Mouse (Mus musculus) stomach, embryonic 16.5 days (tissue): ENCODE measurements around the gene Uba7. TPM values are rescaled to one million over a fixed set of nuclear protein-coding genes. Genes with fewer than 3 reads are reported as not detected.

Source experiments
- ATAC-seq: fragments of 200-750 bp; cut with Nextera tagmentation; 2 replicates; pipeline ENCODE4 v1.8.0; 2017; ENCODE audit warnings: moderate number of reproducible peaks, moderate TSS enrichment; ENCODE audit not compliant: insufficient read depth, low FRiP score
- H3K27ac ChIP-seq: fragments of 300-500 bp; sonication (generic); 2 replicates; pipeline ENCODE4 v1.5.1; 2014; ENCODE audit warnings: low read length
- H3K27me3 ChIP-seq: fragments of 300-500 bp; sonication (generic); 2 replicates; pipeline ENCODE4 v1.6.1; 2014; ENCODE audit warnings: low read length, control low read depth, mixed read lengths; ENCODE audit not compliant: control insufficient read depth, insufficient read depth
- H3K36me3 ChIP-seq: fragments of 300-500 bp; sonication (generic); 2 replicates; pipeline ENCODE4 v1.6.1; 2014; ENCODE audit warnings: low read length; ENCODE audit not compliant: control insufficient read depth, insufficient read depth
- H3K4me1 ChIP-seq: fragments of 300-500 bp; sonication (generic); 2 replicates; pipeline ENCODE4 v1.6.1; 2014; ENCODE audit warnings: low read length, control low read depth, mixed read lengths; ENCODE audit not compliant: control insufficient read depth, insufficient read depth
- H3K4me2 ChIP-seq: fragments of 300-500 bp; sonication (generic); 2 replicates; pipeline ENCODE4 v1.6.1; 2014; ENCODE audit warnings: low read depth, low read length, mixed read lengths
- H3K4me3 ChIP-seq: fragments of 300-500 bp; sonication (generic); replicated peaks from 2 replicates; pipeline ENCODE4 v1.5.1; 2014; ENCODE audit warnings: mild to moderate bottlenecking, low read length
- H3K9ac ChIP-seq: fragments of 300-500 bp; sonication (generic); 2 replicates; pipeline ENCODE4 v1.6.1; 2014; ENCODE audit warnings: low read length
- H3K9me3 ChIP-seq: fragments of 300-500 bp; sonication (generic); replicated peaks from 2 replicates; pipeline ENCODE4 v1.6.1; 2016; ENCODE audit warnings: low read length, control low read depth; ENCODE audit not compliant: control insufficient read depth
- WGBS: fragments of 180-500 bp; shearing (Covaris S2); extraction: QIAGEN DNeasy Blood & Tissue Kit; methylation state at CpG from one replicate; pipeline ENCODE4 v1.1.7; 2014; 5-methylcytosine and 5-hydroxymethylcytosine counted together
- polyA plus RNA-seq: library from polyadenylated mRNA; unstranded; fragments of >200 nt; fragmentation: Nextera tagmentation; extraction: Ambion mirVana; gene quantifications from 2 replicates; pipeline ENCODE4 v1.2.1, GENCODE M21; 2015

The Uba7 gene
- polyA plus RNA-seq, 1 experiment from 2014 or later, result 40.0 TPM

DNA sequence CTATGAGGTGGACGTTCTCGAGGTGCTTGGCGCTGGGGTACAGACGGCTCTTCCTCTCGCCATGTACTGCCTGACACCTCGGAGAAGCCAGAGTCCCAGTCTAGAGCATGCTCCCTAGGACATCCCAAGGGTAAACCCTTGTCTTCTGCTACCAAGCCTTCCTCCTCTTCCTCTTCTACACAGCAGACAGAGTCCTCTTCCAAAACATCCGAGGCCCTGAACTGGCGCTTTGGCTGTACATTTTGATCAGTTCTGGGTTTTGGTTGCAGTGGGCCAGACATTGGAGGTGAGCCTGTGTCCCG, 9.4 kb downstream of the Uba7 start:
- Histone ChIP-seq H3K4me3 (peak overlapping the region; percentile 65), H3K4me1 (peaks cover 45% of the 10 kb centered on the region), H3K9me3 (no peaks in the 10 kb centered on the region), H3K4me2 (peak overlapping the region; percentile 81), H3K36me3 (no peaks in the 10 kb centered on the region), H3K27ac (peak overlapping the region; percentile 100), H3K27me3 (no peaks in the 10 kb centered on the region), H3K9ac (peak overlapping the region; percentile 81)
- ATAC-seq, result no peak
- WGBS, result 37% methylated on average over 9 of the region's 9 CpGs

DNA sequence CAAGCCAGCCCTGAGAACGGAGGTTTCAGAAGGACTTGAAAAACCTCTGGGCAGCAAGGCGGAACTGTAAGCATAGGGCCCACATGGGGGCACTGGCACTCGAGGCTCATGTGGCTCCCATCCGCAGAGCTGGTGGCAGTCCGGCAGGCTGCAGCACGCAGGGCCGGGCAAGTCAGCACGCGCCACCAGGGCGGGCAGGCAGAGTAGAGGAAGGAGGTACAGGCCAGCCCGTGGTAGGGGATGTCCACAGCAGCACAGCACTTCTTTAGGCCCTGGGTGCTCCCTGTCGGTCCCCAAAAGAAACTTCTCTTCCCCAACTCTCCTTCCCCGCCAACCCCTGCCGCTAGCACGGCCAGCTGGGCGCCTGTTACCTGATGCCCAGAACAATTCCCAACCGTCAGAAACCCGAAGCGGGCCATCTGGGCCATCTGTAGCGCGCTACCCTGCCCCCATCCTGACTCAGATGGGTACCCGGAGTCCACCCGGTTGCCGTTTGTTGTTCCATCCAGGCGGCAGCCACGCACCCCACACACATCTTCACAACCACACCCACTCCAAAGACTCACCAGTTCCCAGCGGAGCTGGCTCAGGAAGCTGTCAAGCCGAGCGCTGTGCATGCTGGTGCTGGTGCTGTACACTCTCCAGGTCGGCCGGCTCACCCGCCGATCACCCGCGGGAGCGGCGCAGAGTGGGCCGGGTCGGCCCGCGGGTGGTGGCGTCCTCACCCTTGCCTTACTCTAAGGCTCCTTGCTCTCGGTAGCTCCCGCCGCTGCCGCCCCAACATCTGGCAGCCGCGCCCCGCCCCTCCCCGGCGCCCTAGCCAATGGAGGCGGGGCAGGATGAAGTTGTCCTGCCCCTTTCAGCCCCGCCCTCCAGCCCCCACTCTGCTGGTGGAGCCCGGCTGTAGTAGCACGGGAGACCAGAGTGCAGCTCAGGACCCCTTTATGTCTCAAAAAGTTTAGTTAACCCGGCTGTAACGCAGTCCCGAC, 10.1 kb downstream of the Uba7 start, which contains the start of gene Inka1:
TSS of gene Inka1 (minus strand) at position 749 of the 989 bp plus-strand sequence.
- peak within 1 kb of the TSS; percentile 81 for H3K9ac ChIP-seq
- H3K27me3 ChIP-seq, result no peaks in the 10 kb centered on the region
- no peaks in the 10 kb centered on the region for H3K36me3 ChIP-seq
- peak within 1 kb of the TSS; percentile 65 for H3K4me3 ChIP-seq
- H3K9me3 ChIP-seq, result no peaks in the 10 kb centered on the region
- WGBS, result under 1% methylated on average over 58 of the region's 58 CpGs
- peak; percentile 70 for ATAC-seq
- peaks cover 45% of the 10 kb centered on the region for H3K4me1 ChIP-seq
- peak within 1 kb of the TSS; percentile 81 for H3K4me2 ChIP-seq
- peak within 1 kb of the TSS; percentile 100 for H3K27ac ChIP-seq

DNA sequence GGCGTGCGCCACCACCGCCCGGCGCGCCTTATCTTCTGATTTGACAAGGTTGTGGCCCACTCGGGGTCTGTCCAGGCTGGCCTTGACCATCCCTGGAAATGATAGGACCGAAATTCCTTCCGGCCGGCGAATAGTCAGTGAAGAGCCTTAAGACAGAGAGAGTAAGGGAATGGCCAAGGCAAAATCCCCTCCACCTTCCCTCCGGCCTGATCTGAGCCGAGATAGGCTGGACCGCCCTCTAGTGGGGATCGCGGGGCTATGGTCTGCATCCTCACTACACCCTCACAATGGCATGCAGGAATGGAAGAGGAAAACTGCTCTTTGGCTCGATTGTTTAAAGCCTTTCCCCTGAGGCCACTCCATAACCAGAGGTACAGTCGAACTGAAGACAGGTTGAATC, 11.1 kb downstream of the Uba7 start:
- Histone ChIP-seq H3K9me3 (no peaks in the 10 kb centered on the region), H3K4me1 (peaks cover 36% of the 10 kb centered on the region), H3K4me3 (peak overlapping the region; percentile 65), H3K9ac (peak overlapping the region; percentile 81; the same call in 1 of the 2 replicates), H3K27me3 (no peaks in the 10 kb centered on the region), H3K4me2 (peak overlapping the region; percentile 81), H3K27ac (peak overlapping the region; percentile 100), H3K36me3 (no peaks in the 10 kb centered on the region)
- ATAC-seq, result peak; percentile 22
- 2% methylated on average over 18 of the region's 18 CpGs for WGBS

DNA sequence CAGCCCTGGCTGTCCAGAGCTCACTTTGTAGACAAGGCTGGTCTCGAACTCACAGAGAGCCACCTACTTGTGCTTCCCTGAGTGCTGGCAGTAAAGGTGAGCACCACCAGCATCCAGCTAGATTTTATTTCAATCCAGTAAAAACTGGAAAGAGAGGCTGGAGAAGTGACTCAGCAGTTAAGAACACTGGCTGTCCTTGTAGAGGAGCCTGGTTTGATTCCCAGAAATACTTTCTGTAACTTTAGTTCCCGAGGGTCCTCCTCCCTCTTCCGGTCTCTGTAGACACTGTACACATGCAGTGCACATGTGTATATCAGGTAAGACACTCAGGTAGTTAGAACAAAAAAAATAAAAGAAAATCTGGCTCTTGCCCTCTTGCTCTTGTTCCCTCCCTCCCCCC, 12.6 kb downstream of the Uba7 start:
- Histone ChIP-seq H3K36me3 (no peaks in the 10 kb centered on the region), H3K9ac (no peak overlapping the region), H3K4me3 (no peak overlapping the region), H3K4me1 (peaks cover 21% of the 10 kb centered on the region), H3K27ac (no peak overlapping the region), H3K4me2 (no peak overlapping the region), H3K9me3 (no peaks in the 10 kb centered on the region), H3K27me3 (no peaks in the 10 kb centered on the region)
- no peak for ATAC-seq
- WGBS, result 65% methylated on average over 3 of the region's 3 CpGs

DNA sequence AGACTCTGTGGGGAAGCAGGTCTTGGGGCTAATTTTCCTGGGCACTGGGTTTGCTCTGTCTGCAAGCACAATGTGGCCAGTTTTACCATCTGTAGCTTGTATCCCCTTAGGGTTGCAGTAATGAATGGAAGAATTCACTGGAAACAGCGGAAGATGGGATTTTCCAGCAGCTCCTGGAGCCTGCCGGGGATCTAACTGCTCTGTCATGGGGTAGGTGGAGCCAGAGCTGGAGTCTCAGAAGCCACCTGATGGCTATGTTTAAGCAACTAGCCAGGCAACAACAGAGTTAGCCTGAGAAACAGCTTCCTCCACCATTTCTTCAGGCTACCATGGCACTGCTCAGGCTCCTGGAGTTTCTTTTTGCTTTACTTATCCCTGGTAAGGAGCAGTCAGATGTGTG, 16.9 kb downstream of the Uba7 start, which contains the start of gene Cdhr4:
TSS of gene Cdhr4 (plus strand) at position 301 of the 400 bp plus-strand sequence.
- H3K4me2 ChIP-seq, result no peak within 1 kb of the TSS
- WGBS, result 50% methylated on average over 2 of the region's 2 CpGs
- no peaks in the 10 kb centered on the region for H3K9me3 ChIP-seq
- no peak for ATAC-seq
- no peak within 1 kb of the TSS for H3K4me3 ChIP-seq
- no peaks in the 10 kb centered on the region for H3K27me3 ChIP-seq
- no peaks in the 10 kb centered on the region for H3K4me1 ChIP-seq
- no peak within 1 kb of the TSS for H3K27ac ChIP-seq
- no peak within 1 kb of the TSS for H3K9ac ChIP-seq
- H3K36me3 ChIP-seq, result no peaks in the 10 kb centered on the region

DNA sequence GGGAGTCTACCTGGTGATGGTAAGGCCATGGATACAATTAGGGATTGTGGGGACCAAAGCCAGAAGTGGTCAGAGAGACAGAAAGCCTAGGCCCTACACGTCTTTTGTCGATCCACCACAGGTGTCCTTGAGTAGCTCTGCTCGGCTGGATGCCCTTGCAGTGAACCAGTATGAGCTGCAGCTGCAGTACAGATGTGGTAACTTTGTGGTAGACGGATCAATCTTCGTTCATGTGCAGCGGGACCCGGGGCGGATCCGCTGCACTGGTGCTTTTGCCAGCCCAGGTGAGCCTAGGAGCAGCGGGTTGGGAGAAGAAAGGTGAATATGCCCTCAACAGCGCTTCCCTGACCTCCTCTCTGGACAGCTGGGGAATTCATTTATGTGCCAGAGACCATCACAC, 17.7 kb downstream of the Uba7 start:
- 86% methylated on average over 11 of the region's 11 CpGs for WGBS
- H3K9me3 ChIP-seq, result no peaks in the 10 kb centered on the region
- no peaks in the 10 kb centered on the region for H3K27me3 ChIP-seq
- no peaks in the 10 kb centered on the region for H3K36me3 ChIP-seq
- H3K4me2 ChIP-seq, result no peak overlapping the region
- no peak for ATAC-seq
- H3K4me1 ChIP-seq, result no peaks in the 10 kb centered on the region
- H3K4me3 ChIP-seq, result no peak overlapping the region
- no peak overlapping the region for H3K9ac ChIP-seq
- no peak overlapping the region for H3K27ac ChIP-seq

DNA sequence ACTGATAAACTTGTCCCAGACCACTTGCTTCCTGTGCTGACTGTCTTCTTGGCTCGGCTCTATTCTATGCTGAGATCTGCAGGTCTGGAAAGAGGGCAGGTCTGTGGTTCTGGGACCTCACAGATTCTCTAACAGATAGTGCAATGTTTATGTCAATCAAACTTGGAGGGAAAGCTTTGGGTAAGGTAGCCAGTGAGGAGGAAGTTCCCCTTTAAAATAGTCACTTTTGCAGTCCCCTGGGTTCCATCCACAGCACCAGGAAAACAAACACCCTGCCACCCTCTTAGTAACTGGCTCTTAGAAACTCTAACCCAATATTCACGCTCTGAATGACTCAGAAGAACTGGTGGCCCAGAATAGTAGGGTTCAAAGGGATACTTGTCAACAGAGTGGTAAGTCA, 19.2 kb downstream of the Uba7 start:
- Histone ChIP-seq H3K36me3 (no peaks in the 10 kb centered on the region), H3K9ac (no peak overlapping the region), H3K4me2 (no peak overlapping the region), H3K27ac (no peak overlapping the region), H3K27me3 (no peaks in the 10 kb centered on the region), H3K4me3 (no peak overlapping the region), H3K9me3 (no peaks in the 10 kb centered on the region), H3K4me1 (no peaks in the 10 kb centered on the region)
- WGBS, result 53% methylated on average over 2 of the region's 2 CpGs
- ATAC-seq, result no peak

DNA sequence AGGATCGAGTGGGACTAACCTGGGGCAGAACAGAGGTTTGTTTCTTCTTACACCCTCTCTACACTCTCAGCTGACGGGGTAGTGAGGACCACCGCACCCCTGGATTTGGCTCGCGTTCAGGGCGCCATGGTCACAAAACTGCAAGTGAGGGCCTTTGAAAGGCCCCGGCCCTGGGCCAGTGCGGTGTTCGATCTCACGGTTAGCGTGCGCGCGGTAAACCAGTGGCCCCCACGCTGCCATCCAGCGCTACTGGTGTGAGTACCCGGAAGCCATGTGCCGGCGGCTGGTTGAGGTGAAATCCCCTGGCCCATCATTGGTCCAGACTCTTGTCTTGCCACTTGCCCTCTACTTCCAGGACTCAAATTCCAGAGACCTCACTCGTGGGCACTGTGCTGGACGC, 20.2 kb downstream of the Uba7 start:
- no peaks in the 10 kb centered on the region for H3K4me1 ChIP-seq
- no peak overlapping the region for H3K27ac ChIP-seq
- no peaks in the 10 kb centered on the region for H3K9me3 ChIP-seq
- no peak overlapping the region for H3K9ac ChIP-seq
- no peak overlapping the region for H3K4me3 ChIP-seq
- 91% methylated on average over 21 of the region's 21 CpGs for WGBS
- no peak for ATAC-seq
- no peaks in the 10 kb centered on the region for H3K36me3 ChIP-seq
- no peaks in the 10 kb centered on the region for H3K27me3 ChIP-seq
- no peak overlapping the region for H3K4me2 ChIP-seq

DNA sequence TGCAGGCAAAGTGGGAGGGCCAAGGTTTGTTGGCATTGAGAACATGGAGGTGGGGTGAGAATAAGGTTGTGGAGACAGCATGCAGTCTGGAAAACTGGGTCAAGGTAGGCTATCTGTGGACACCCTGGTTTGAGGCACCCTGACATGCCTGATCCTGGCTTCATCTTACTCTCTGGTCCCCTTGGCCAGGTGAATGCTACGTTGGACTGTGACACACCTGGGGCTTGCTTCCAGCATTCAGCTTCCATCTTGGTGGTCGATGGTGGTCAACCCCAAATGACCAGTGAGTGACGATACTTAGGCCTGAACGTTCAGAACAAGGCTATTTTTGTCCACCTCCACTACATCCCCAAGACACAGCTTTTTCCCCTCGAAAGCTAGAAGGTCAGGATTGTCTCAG, 20.7 kb downstream of the Uba7 start, which contains the start of gene Gm20662:
TSS of gene Gm20662 (plus strand) at position 301 of the 400 bp plus-strand sequence.
- Histone ChIP-seq H3K9me3 (no peaks in the 10 kb centered on the region), H3K4me1 (no peaks in the 10 kb centered on the region), H3K9ac (no peak within 1 kb of the TSS), H3K27me3 (no peaks in the 10 kb centered on the region), H3K27ac (no peak within 1 kb of the TSS), H3K4me2 (no peak within 1 kb of the TSS), H3K36me3 (no peaks in the 10 kb centered on the region), H3K4me3 (no peak within 1 kb of the TSS)
- 91% methylated on average over 5 of the region's 5 CpGs for WGBS
- no peak for ATAC-seq
